Mouse (Mus musculus) kidney, postnatal 10 days (tissue): ENCODE data around the gene Lrrn4cl.
A peak's percentile ranks its signal among the peaks of the same experiment; 100 is the strongest.
"Not testable (repeated sequence)": the region's sequence is repeated elsewhere in the genome, so short reads cannot be mapped to it uniquely, and the experiment has no call there.

Source experiments
- DNase-seq: peaks from one replicate; pipeline ENCODE4 v3.0.0; 2021; ENCODE audit warnings: mixed read lengths

Lrrn4cl gene

DNA sequence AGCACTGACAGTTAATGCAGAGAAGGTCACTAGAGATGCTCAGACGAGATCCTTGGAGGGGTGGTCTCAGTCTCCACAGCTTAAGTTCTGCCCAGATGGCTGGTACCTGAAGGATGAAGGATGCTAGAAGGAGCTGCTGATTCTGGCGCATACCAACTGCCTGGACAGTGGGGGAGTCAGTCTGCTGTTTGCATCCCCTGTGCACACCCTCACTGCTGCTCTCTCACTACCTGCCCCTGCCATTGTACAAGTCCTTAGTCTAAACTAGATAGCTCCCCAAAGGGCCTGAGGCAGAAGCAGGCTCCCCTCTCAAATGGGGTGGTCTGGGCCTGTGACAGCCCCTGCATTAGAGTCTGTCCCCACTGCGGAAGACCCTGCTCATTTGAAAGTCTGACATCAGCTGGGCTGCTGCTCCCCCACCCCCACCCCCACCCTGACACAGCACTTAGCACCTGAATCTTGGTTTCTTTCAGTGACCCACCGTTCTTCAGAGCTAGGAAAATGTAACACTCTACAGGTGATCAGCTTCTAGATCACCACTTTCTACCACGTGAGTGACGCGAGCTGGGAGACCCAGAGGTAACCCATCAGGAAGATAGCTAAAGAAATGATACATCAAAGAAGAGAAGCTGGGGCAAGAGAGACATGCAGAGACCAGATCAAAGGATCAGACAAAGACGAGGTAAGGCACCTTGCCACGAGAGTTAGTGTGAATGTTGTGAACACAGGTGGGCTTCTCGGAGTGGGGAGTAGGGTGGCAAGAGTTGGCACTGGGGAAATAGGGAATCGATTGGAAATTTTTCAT lies 11.3 kb upstream of the Lrrn4cl start, which contains the start of gene Gng3:
TSS of gene Gng3 (minus strand) at position 92 of the 805 bp plus-strand sequence.
- no peak for DNase-seq

DNA sequence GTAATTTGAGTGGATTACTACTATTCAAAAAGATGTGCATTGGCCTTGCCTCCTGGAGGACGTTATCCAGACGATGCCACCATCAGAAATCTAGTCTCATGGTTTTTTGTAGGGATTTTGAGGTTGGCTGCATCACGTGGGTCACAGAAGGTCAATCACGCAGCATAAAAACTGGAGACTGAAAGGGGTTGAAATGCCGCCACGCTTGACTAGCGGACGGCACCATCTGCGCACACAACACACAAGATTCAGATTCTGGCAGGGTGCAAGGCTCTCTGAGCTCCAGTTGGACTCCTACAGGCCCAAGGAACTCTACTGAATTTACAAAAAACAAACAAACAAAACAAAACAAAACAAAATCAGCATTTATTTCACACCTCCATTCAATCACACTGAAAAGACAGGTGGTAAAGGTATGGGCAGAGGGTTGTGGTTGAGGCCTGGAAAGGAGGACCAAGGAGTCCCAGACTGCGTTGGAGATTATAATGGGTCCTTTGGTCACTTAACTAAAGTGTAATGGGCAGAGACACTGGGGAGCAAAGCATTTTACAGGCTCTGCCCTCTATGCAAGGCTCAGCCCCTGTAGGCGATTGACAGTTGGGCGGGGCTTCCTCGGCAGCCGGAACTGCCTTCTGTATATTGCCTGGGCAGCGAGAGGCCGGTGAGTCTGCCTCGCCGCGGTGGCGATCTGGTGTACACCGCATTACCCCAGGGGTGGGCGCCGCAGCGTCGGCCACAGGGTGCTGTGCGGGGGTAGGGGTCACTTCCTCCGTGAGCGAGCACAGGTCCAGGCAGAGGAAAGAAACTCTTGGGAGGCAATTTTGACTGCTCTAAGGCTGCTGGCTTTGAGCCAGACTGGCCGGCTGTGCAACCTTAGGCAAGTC lies 10.4 kb upstream of the Lrrn4cl start:
- DNase-seq, result peak; percentile 89

DNA sequence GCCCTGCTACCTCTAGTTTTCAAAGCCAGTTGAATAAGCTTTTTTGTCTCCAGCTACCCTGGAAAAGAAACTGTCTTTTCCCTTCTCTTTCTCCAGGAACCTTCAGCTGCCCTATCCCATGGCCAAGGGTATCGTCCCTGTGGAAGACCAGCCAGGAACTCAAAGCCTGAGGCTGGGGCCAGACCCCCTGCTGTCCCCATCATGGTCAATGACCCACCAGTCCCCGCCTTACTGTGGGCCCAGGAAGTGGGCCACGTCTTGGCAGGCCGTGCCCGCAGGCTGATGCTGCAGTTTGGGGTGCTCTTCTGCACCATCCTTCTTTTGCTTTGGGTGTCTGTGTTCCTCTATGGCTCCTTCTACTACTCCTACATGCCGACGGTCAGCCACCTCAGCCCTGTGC lies 9.6 kb upstream of the Lrrn4cl start:
- DNase-seq, result no peak

DNA sequence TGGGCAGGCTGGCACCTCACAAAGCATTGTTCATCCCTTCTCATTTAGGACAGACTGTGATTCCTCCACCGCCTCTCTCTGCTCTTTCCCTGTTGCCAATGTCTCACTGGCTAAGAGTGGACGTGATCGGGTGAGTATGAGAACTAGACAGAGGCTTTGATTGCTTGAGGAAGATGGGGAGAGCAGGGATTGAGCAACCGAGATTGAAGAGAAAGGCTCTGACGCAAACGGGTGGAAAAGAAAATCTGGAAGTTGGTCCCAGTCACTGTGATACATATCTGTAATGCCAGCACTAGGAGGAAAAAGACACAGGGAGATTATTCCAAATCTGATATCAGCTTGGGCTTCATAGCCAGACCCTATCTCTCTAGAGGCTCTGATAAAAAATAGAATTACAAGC lies 7.6 kb upstream of the Lrrn4cl start:
- DNase-seq, result no peak

DNA sequence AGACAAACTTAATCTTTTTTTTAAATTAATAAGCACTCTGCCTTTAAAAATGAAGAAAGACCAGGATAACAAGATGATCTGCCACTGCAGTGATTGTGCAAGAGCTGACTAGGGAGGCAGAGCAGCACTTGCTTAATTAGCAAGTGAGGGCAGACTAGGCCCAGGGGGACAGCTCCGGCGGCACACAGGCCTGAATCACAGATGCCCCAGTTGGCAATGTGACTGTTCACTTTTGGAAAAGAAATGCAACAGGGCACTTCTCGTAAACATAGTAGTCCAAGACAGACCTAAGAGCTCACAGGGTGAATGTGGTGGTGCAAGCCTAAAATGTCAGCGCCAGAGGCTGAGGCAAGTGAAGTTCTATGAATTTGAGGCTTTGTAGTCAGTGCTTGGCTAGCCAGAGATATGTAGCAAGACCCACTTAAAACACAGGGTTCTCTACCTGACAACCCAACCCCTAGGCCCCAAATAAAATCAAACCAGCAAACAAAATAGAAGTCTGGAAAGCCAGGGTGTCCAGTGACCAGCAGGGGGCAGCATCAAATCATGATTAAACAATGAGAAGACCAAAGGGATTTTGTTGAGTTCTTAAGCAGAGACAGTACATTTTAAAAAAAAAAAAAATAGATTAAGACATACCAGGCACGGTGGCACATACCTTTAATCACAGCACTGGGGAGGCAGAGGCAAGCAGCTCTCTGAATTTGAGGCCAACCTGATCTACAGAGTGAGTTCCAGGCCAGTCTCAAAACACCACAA lies 6.0 kb upstream of the Lrrn4cl start:
- peak; percentile 91 for DNase-seq

DNA sequence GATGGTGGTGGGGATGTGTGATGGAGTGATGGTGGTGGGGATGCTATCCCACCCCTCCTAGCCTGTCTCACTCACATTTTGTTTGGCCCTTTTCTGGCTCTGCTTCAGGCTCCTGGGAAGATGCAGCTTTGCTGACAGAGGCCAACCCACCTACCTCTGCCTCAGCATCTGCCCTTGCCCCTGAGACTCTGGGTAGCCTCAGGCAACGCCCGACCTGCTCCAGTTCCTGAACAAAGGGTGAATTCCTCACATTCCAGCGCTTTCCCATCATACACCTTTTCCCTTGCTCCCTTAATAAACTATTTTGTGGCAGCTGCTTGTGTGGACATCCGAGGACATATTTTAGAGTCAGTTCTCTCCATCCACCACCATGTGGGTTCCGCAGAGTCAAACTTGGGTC lies 2.2 kb upstream of the Lrrn4cl start:
- no peak for DNase-seq

DNA sequence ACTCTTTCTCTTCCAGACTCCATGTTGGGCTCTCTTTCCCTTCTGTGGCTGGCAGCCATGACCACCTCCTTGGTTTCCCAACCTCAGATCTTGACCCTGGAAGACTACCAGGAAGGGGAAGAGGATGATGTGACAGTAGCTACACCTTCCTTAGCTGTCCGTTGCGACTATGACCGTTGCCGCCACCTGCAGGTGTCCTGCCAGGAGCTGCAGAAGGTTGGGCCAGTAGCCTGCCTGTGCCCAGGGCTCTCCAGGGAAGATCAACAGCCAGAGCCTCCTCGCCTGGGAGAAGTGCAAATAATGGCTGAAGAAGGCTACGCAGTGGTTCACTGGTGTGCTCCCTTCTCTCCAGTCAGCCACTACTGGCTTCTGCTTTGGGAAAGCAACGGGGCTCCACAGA lies 1.1 kb downstream of the Lrrn4cl start:
- no peak for DNase-seq

DNA sequence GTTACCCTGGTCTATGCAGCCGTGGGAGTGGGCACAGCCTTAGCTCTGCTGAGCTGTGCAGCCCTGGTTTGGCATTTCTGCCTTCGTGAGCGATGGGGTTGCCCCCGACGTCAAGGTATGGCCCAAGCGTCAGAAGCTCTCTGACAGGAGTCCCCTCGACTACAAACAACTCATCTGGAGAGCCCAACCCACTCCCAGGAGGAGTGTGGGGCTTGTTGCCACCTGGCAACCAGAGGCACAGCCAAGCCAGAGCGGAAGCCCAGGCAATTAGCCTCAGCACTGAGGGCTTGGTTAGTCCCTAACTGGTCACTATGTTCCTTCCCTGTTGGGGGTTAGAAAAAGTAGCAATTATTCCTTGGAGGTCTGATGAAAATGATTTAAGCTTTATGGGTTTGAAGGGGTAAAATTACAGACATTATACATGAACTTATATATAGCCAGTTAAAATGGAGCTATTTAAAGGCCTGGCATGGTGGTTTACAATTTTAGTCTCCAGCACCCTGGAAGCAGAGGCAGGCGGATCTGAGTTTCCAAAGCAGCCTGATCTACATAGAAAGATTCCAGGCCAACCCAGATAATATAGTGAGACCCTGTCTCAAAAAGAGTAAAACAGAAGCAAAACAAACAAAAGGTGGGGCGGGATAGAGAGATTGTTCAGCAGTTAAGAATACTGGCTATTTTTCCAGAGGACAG lies 1.8 kb downstream of the Lrrn4cl start:
- no peak for DNase-seq

DNA sequence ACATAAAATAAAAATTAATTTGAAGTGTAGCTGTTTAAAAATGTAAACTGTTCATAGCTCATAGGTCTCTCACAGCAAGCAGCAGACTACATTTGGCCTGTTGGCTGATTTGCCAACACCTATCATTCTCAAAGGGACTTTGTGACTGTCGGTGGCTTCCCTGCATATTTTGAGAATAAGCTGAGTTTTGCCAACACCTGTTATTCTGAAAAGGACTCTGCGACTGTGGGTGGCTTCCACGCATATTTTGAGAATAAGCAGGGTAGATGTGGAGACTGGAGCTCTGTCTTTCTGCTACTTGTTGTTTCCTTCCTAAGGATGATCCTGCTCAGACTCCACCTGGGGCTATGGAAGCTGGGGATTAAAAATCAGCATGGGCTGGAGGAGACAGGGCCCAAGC lies 2.5 kb downstream of the Lrrn4cl start:
- no peak for DNase-seq

DNA sequence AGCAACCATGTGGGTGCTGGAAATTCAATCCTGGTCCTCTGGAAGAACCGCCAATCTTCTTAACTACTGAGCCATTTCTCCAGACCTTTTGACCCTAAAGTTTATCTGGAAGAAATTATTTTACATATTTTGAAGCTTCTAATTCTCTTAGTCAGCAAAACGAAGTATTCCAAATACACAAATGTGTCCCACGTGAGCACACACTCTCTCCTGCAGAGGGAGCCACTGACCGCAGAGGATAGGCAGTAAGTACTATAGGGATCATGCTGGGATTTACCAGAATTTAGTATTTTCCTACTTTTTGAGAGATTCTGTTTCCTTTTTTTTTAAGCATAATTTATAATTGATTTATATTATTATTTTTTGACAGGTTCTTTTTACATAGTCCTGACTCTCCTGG lies 7.1 kb downstream of the Lrrn4cl start:
- peak; percentile 78 for DNase-seq

DNA sequence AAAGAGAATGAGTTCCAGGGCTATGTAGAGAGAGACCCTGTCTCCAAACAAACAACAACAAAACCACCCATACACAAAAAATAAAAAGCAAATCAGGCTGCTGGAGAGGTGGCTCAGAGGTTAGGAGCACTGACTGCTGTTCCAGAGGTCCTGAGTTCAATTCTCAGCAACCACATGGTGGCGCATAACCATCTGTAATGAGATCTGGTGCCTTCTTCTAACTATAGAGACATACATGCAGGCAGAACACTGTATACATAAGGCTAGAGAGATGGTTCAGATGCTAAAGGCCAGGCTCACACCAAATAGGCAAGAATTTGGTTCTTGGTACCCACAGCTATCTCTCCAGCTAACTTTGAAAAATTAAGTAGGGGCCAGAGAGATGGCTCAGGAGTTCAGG lies 8.4 kb downstream of the Lrrn4cl start:
- DNase-seq, result peak; percentile 50

DNA sequence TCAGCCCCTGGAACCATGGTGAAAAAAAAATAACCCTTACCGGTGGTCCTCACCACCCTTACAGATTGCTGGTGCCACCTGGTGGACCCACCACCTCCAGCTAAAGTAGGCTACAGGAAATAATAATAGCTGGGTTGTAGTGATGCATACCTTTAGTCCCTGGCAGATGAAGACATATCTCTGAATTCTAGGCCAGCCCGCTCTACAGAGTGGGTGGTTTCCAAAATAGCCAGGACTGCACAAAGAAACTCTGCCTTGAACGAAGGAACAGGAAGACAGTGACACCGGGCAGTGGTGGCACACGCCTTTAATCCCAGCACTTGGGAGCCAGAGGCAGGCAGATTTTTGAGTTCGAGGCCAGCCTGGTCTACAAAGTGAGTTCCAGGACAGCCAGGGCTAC lies 13.7 kb downstream of the Lrrn4cl start:
- no peak for DNase-seq

DNA sequence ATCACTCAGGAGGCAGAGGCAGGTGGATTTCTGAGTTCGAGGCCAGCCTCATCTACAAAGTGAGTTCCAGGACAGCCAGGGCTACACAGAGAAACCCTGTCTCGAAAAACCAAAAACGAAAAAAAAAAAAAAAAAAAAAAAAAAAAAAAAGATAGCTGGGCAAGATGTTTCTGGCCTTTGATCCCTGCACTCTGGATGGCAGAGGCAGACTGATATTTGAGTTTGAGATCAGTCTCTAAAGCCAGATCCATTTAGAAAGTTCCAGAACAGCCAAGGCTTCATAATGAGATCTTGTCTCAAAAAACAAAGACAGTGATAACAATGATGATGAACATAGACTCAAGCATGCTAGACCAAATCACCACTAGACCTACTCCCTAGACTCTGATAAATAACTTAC lies 19.8 kb downstream of the Lrrn4cl start:
- not testable (repeated sequence) for DNase-seq

DNA sequence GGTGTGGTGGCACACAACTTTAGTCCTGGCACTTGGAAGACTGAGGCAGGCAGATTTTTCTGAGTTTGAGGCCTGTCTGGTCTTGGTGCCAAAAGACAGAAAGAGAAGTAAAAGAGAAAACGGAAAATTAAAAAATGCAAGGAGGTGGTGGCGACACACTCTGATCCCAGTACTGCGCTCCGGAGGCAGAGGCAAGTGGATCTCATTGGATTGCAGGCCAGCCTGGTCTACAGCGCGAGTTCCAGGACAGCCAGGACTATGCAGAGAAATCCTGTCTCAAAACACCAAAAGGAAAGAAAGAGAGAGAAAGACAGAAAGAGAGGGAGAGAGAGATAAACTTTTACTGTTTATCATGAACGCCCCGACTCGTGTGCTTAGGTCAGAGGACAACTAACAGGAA lies 20.3 kb downstream of the Lrrn4cl start:
- peak; percentile 31 for DNase-seq

DNA sequence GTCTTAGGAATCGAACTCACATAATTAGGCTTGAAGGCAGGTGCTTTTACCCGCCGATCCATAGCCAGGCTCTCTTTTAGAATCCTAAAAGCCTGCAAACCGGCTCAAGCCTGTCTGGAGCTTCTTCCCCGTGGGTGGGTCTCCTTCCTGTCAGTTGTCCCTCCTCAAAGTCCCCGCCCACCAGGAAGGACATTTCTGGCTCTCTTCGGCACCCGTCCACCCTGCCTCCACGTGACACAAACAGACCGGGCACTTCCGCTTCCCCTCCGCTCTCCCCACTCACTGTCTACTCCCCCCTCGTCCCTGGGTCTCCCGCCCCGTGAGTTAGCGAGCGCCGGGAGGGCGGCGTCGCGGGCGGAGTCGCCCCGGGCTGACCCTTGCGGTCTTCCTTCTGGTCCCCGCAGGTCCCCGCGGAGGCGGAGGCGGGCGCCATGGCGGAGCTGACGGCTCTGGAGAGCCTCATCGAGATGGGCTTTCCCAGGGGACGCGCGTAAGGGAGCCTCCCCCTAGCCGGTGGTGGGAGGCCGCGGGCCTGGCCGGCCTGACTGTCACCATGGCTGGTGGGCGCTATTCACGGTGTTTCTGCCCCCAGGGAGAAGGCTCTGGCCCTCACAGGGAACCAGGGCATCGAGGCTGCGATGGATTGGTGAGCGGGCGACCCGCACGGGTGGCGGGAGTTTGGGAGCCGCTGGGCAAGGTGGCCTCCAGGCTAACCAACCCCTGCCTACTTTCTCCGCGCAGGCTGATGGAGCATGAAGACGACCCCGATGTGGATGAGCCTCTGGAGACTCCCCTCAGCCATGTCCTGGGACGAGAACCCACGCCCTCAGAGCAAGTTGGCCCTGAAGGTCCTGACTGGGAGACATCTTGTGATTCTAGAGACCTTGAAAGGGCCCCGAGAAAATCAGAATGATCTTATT lies 21.0 kb downstream of the Lrrn4cl start, which contains the start of gene Ubxn1:
TSS of gene Ubxn1 (plus strand) at position 230 of the 920 bp plus-strand sequence.
- DNase-seq, result peak; percentile 97

DNA sequence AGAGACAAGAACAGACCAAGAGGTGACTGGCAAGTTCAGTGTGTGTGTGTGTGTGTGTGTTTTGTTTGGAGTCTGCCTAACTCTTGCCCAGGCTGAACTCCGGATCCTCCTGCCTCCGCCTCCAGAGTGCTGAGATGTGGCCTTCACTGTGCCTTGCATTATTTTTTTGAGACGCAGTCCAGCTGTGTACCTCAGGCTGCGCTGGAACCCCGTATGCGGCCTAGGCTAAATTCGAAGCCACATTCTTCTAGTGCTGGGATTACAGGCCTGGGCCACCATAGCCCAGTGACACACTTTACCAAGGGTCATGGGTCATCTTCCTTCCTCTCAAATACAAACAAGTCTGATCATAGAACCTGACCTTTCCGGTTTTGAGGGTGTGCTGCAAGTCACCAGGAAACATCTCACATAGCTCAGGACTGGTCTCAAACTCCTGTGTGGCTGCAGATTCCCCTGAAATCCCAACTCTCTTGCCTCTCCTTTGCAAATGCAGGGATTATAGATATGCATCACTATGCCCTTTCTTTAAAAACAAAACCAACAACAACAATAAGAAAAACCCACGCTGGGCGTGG lies 21.8 kb downstream of the Lrrn4cl start:
- no peak for DNase-seq

DNA sequence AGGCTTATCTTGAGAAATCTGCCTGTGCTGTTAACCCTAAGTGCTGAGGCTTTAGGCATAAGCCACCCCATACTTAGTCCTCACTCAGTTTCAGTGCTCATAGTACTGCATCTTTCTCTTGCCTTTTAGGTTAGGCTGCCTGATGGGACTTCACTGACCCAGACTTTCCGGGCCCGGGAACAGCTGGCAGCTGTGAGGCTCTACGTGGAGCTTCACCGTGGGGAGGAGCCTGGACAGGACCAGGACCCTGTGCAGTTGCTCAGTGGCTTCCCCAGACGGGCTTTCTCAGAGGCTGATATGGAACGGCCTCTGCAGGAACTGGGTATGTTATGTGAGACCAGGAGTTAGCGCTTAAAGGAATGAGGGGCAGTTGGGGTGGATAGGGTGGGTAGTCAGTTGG lies 24.5 kb downstream of the Lrrn4cl start:
- no peak for DNase-seq

DNA sequence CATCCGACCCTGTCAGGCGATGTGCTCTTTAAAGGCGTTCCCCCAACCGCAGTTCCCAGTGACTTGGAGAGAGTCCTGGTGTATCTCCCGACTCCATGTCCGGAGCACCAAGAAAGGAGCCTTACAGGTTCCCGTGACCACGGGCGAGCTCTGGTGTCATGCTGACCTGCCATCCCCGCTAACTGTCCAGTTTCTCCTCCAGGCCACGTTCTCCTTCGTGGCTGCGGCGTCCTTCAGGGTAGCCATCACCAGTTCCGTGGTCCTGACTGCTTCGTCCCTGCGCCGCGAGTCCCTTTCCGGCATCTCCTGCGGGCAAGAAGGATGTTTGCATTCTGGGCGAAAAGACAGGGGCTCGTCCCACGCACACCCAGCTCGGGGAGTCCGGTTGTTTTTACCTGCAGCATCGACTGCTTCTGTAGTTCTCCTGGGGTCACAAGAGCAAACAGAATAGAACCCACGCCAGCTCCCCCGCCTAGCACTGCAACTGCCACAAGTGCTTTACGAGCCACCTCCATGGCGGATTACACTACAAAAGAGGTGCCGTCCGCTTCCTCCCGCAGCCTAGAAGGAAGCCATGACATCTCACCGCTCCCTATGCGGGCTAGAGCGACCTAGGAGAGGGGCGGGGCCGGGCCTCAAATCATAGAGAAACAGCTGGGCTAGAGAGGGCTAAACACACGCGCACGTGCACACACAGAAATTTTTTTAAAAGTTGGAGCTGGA lies 29.9 kb downstream of the Lrrn4cl start, which contains the start of gene Uqcc3:
TSS of gene Uqcc3 (minus strand) at position 613 of the 723 bp plus-strand sequence.
- peak; percentile 93 for DNase-seq

DNA sequence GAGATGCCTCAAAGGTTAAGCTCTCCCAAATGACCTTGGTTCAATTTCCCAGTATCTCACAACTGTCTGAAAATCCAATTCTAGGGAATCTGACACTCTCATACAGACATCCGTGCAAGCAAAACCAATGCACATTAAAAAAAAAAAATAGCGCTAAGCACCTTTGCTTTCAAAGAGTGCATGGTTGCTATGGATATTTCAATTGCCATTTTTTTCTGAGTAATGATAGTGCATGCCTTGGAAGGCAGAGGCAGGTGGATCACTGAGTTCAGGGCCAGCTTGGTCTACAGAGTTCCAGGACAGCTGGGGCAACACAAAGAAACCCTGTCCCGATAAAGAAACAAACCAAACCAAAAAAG lies 30.4 kb downstream of the Lrrn4cl start:
- no peak for DNase-seq

DNA sequence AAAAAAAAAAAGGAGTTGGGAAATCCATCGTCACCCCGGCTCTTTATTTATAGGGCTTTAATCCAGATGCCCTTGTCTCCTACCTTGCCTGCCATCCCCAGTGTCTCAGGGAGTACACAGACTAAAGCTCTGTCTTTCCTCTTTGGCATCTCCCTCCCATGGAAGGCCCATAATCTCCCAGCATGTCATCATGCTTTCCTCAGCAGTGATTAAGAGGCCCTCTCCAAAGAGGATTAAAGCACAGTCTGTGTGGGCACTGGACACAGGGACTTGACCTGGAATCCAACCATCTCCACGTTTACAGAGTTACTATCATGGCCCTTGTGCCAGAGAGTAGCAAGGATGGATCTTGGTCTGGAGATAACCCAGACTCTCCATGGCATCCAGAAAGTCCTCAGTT lies 33.0 kb downstream of the Lrrn4cl start, which contains the start of the genes Lbhd1 and Gm49403:
TSS of gene Lbhd1 (plus strand) at position 117 of the 400 bp plus-strand sequence.
TSS of gene Gm49403 (plus strand) at position 315 of the 400 bp plus-strand sequence.
- no peak for DNase-seq
